Mouse (Mus musculus) MEL (cell line): ENCODE measurements at regions not wholly inside any gene's neighbourhood (a gene's known extent, or its start where the extent isn't known, plus 50 kb on each side); places are given as distances from the start of the nearest gene placed in this dataset.

Source experiments
- DNase-seq: peaks from one replicate; pipeline ENCODE4 v3.0.0; 2011; ENCODE audit warnings: low read depth, low spot score
- H3K27ac ChIP-seq: 2 replicates; pipeline ENCODE4 v1.5.1; 2012; ENCODE audit warnings: low read depth, mild to moderate bottlenecking, control low read depth, low read length, moderate library complexity; ENCODE audit not compliant: control insufficient read depth
- H3K27me3 ChIP-seq, 2 experiments: fragments of 150-350 bp in 1 of 2; sonication (generic) in 1 of 2; 2 replicates each; pipeline ENCODE4 v1.6.1; 2012; ENCODE audit warnings: low read length in 2 of 2, mild to moderate bottlenecking in 2 of 2, improper control_type of control experiment in 1 of 2, moderate library complexity in 1 of 2; ENCODE audit not compliant: insufficient read depth in 2 of 2, control insufficient read depth in 1 of 2
- H3K36me3 ChIP-seq, 2 experiments: 2 replicates each; pipeline ENCODE4 v1.6.1; 2012 to 2014; ENCODE audit warnings: low read length in 2 of 2, improper control_type of control experiment in 1 of 2, inconsistent platforms in 1 of 2, mild to moderate bottlenecking in 1 of 2; ENCODE audit not compliant: insufficient read depth in 2 of 2, control insufficient read depth in 1 of 2
- H3K4me1 ChIP-seq, 2 experiments: fragments of 150-350 bp in 1 of 2; sonication (generic) in 1 of 2; 2 replicates each; pipeline ENCODE4 v1.6.1; 2012; ENCODE audit warnings: low read length in 2 of 2, improper control_type of control experiment in 1 of 2, mild to moderate bottlenecking in 1 of 2; ENCODE audit not compliant: insufficient read depth in 2 of 2, control insufficient read depth in 1 of 2
- H3K4me3 ChIP-seq, 2 experiments: fragments of 150-350 bp in 1 of 2; sonication (generic) in 1 of 2; 2 replicates each; pipeline ENCODE4 v1.5.1; 2012; ENCODE audit warnings: low read depth in 2 of 2, low read length in 2 of 2, mild to moderate bottlenecking in 2 of 2, moderate library complexity in 2 of 2, control low read depth in 1 of 2, improper control_type of control experiment in 1 of 2; ENCODE audit not compliant: control insufficient read depth in 1 of 2, insufficient read depth in 1 of 2
- H3K79me2 ChIP-seq: 2 replicates; pipeline ENCODE4 v1.6.1; 2012; ENCODE audit warnings: mild to moderate bottlenecking, low read length, moderate library complexity; ENCODE audit not compliant: control insufficient read depth, poor library complexity, insufficient read depth
- H3K9ac ChIP-seq: 2 replicates; pipeline ENCODE4 v1.6.1; 2012; ENCODE audit warnings: low read depth, mild to moderate bottlenecking, control low read depth, low read length, moderate library complexity; ENCODE audit not compliant: control insufficient read depth, poor library complexity, severe bottlenecking
- H3K9me3 ChIP-seq: fragments of 150-350 bp; sonication (generic); replicated peaks from 2 replicates; pipeline ENCODE4 v1.6.1; 2012; ENCODE audit warnings: mild to moderate bottlenecking, low read length, improper control_type of control experiment, moderate library complexity; ENCODE audit not compliant: insufficient read depth
- BHLHE40 ChIP-seq: IDR thresholded peaks from 2 replicates; pipeline ENCODE4 v1.6.1; 2012; ENCODE audit warnings: low read depth, mild to moderate bottlenecking, inconsistent platforms, low read length, improper control_type of control experiment, borderline replicate concordance
- ELF1 ChIP-seq: IDR thresholded peaks from 2 replicates; pipeline ENCODE4 v1.6.1; 2014; ENCODE audit warnings: low read depth, mild to moderate bottlenecking, inconsistent platforms, low read length, improper control_type of control experiment, moderate library complexity
- EP300 ChIP-seq, 2 experiments: IDR thresholded peaks; 2 replicates each; pipeline ENCODE4 v1.6.1; 2011; ENCODE audit warnings: improper control_type of control experiment in 2 of 2, low read length in 2 of 2, low read depth in 1 of 2, mild to moderate bottlenecking in 1 of 2
- ETS1 ChIP-seq: IDR thresholded peaks from 2 replicates; pipeline ENCODE4 v1.6.1; 2012; ENCODE audit warnings: low read depth, mild to moderate bottlenecking, inconsistent platforms, low read length, improper control_type of control experiment, moderate library complexity
- GABPA ChIP-seq: IDR thresholded peaks from 2 replicates; pipeline ENCODE4 v1.6.1; 2012; ENCODE audit warnings: low read depth, mild to moderate bottlenecking, inconsistent platforms, low read length, improper control_type of control experiment, moderate library complexity
- GATA1 ChIP-seq: IDR thresholded peaks from 2 replicates; pipeline ENCODE4 v1.6.1; 2011; ENCODE audit warnings: low read depth, low read length, improper control_type of control experiment
- MAFK ChIP-seq: IDR thresholded peaks from 2 replicates; pipeline ENCODE4 v1.6.1; 2011; ENCODE audit warnings: low read depth, mild to moderate bottlenecking, low read length, improper control_type of control experiment, borderline replicate concordance
- MXI1 ChIP-seq: IDR thresholded peaks from 2 replicates; pipeline ENCODE4 v1.6.1; 2011; ENCODE audit warnings: mild to moderate bottlenecking, low read depth, low read length, improper control_type of control experiment
- MYB ChIP-seq: IDR thresholded peaks from 2 replicates; pipeline ENCODE4 v1.6.1; 2011; ENCODE audit warnings: mild to moderate bottlenecking, low read depth, low read length, improper control_type of control experiment
- MYC ChIP-seq: IDR thresholded peaks from 2 replicates; pipeline ENCODE4 v1.6.1; 2011; ENCODE audit warnings: low read depth, mild to moderate bottlenecking, low read length, improper control_type of control experiment, moderate library complexity
- POLR2AphosphoS2 ChIP-seq: IDR thresholded peaks from 2 replicates; pipeline ENCODE4 v1.6.1; 2011; ENCODE audit warnings: low read length, improper control_type of control experiment
- RAD21 ChIP-seq: IDR thresholded peaks from 2 replicates; pipeline ENCODE4 v1.6.1; 2011; ENCODE audit warnings: mild to moderate bottlenecking, low read depth, low read length, improper control_type of control experiment
- RCOR1 ChIP-seq: IDR thresholded peaks from 2 replicates; pipeline ENCODE4 v1.6.1; 2012; ENCODE audit warnings: low read depth, mild to moderate bottlenecking, inconsistent platforms, low read length, improper control_type of control experiment
- TAL1 ChIP-seq: IDR thresholded peaks from 2 replicates; pipeline ENCODE4 v1.6.1; 2012; ENCODE audit warnings: mild to moderate bottlenecking, inconsistent platforms, low read length, moderate library complexity, mixed read lengths
- TCF12 ChIP-seq: IDR thresholded peaks from 2 replicates; pipeline ENCODE4 v1.6.1; 2014; ENCODE audit warnings: low read depth, mild to moderate bottlenecking, inconsistent platforms, low read length, improper control_type of control experiment, moderate library complexity
- USF1 ChIP-seq: IDR thresholded peaks from 2 replicates; pipeline ENCODE4 v1.6.1; 2014; ENCODE audit warnings: low read depth, mild to moderate bottlenecking, inconsistent platforms, low read length, improper control_type of control experiment, moderate library complexity
- USF2 ChIP-seq, 2 experiments: IDR thresholded peaks; 2 replicates each; pipeline ENCODE4 v1.6.1; 2011 to 2012; ENCODE audit warnings: improper control_type of control experiment in 2 of 2, low read length in 2 of 2, borderline replicate concordance in 1 of 2, inconsistent platforms in 1 of 2, low read depth in 1 of 2, mild to moderate bottlenecking in 1 of 2; ENCODE audit not compliant: insufficient read depth in 1 of 2
- ZMIZ1 ChIP-seq: IDR thresholded peaks from 2 replicates; pipeline ENCODE4 v1.6.1; 2012; ENCODE audit warnings: low read depth, mild to moderate bottlenecking, inconsistent platforms, low read length, improper control_type of control experiment, moderate library complexity
- ZNF384 ChIP-seq: IDR thresholded peaks from 2 replicates; pipeline ENCODE4 v1.6.1; 2012; ENCODE audit warnings: low read depth, mild to moderate bottlenecking, inconsistent platforms, low read length, improper control_type of control experiment

DNA sequence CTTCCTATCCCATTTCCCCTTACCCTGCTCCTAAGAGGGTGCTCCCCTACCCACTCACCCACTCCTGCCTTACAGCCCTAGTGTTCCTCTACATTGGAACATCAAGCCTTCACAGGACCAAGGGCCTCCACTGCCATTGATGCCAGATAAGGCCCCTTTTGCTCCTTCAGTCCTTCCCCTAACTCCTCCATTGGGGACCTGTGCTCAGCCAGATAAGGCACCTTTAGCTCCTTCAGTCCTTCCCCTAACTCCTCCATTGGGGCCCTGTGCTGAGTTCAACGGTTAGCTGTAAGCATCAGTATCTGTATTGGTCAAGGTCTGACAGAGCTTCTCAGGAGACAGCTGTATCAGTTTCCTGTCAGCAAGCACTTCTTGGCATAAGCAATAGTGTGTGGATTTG lies 896.2 kb downstream of the Tbl1xr1 start (continued):
- TF ChIP-seq TCF12, result peak; percentile 93
- 0 out of 2 replicates have a peak, but pooled peaks have one; percentile 21 for TF ChIP-seq ELF1

DNA sequence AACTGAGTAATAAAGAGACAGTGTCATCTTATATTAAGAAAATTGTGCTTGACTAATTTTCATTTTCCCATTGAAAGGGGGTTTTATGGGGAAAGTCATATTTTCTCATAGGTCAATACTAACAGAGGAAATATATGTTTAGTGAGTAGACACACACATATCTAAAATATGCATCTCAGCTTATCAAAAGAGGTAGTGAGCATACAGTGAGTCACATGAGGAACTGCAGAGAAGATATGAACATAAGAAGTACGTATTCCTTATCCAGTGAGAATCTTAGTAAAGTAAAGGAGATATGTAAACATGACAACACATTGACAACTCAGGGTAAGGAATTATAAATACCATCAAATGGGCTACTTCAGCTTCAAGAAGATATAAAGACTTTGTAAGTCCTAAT lies 900.3 kb downstream of the Tbl1xr1 start:
- H3K79me2 ChIP-seq, result no peaks in the 10 kb centered on the region
- H3K4me3 ChIP-seq, result no peak overlapping the region
- no peaks in the 10 kb centered on the region for H3K9me3 ChIP-seq
- H3K27me3 ChIP-seq, result no peaks in the 10 kb centered on the region
- no peak for DNase-seq
- 0 out of 2 replicates have a peak overlapping the region, but pooled peaks have one; percentile 57 for H3K27ac ChIP-seq
- TF ChIP-seq GABPA (no peak), MYB (no peak), USF2 (IDR thresholded peaks at IDR 0.05; ENCODE audit: borderline replicate concordance in 1 of 2, insufficient read depth in 1 of 2, low read depth in 1 of 2, low read length in 2 of 2) (no peak), RAD21 (no peak), MAFK (no peak), BHLHE40 (peak; percentile 85; the same call in 1 of the 2 replicates), RCOR1 (no peak), TAL1 (no peak), MXI1 (no peak), ZMIZ1 (no peak), MYC (no peak), ZNF384 (0 out of 2 replicates have a peak, but pooled peaks have one; percentile 32), TCF12 (peak; percentile 32; the same call in 1 of the 2 replicates), USF1 (peak; percentile 78), POLR2AphosphoS2 (no peak), ETS1 (peak; percentile 66), EP300 (IDR thresholded peaks at IDR 0.05; ENCODE audit: low read depth in 1 of 2, low read length in 2 of 2) (peak; percentile 73 to 87), GATA1 (peak; percentile 90)
- TF ChIP-seq, all 39 proteins: peak for 7
- Histone ChIP-seq H3K36me3 (peaks cover 0 to 60% of the 10 kb centered on the region in 2 experiments; a peak in 2 of 4 replicates), H3K9ac (no peak overlapping the region), H3K4me1 (peaks cover 23 to 56% of the 10 kb centered on the region in 2 experiments)
